Mouse (Mus musculus) neural tube, embryonic 11.5 days (tissue): ENCODE results near the gene Rab11fip4. TPM values are rescaled to one million over a fixed set of nuclear protein-coding genes. Genes with fewer than 3 reads are reported as not detected.

ENCODE experiments used
- ATAC-seq: fragments of 200-750 bp; cut with Nextera tagmentation; 2 replicates; pipeline ENCODE4 v1.8.0; 2017; ENCODE audit warnings: moderate number of reproducible peaks, mild to moderate bottlenecking, moderate TSS enrichment, moderate library complexity; ENCODE audit not compliant: insufficient read depth, low FRiP score, low TSS enrichment
- DNase-seq: peaks from one replicate; pipeline ENCODE4 v3.0.0-alpha.2; 2015; ENCODE audit warnings: low spot score
- H3K27ac ChIP-seq: fragments of 300-500 bp; sonication (generic); 2 replicates; pipeline ENCODE4 v1.5.1; 2014; ENCODE audit warnings: low read depth, mild to moderate bottlenecking, low read length
- H3K27me3 ChIP-seq: fragments of 300-500 bp; sonication (generic); 2 replicates; pipeline ENCODE4 v1.6.1; 2014; ENCODE audit warnings: mild to moderate bottlenecking, low read length, mixed read lengths; ENCODE audit not compliant: control insufficient read depth, insufficient read depth
- H3K36me3 ChIP-seq: fragments of 300-500 bp; sonication (generic); 2 replicates; pipeline ENCODE4 v1.6.1; 2014; ENCODE audit warnings: mild to moderate bottlenecking, low read length, moderate library complexity, mixed read lengths; ENCODE audit not compliant: control insufficient read depth, insufficient read depth
- H3K4me1 ChIP-seq: fragments of 300-500 bp; sonication (generic); 2 replicates; pipeline ENCODE4 v1.6.1; 2014; ENCODE audit warnings: low read length, mixed read lengths; ENCODE audit not compliant: control insufficient read depth, insufficient read depth
- H3K4me2 ChIP-seq: fragments of 300-500 bp; sonication (generic); 2 replicates; pipeline ENCODE4 v1.6.1; 2014; ENCODE audit warnings: low read depth, mild to moderate bottlenecking, moderate library complexity
- H3K4me3 ChIP-seq: fragments of 300-500 bp; sonication (generic); 2 replicates; pipeline ENCODE4 v1.5.1; 2014; ENCODE audit warnings: low read depth, low read length
- H3K9ac ChIP-seq: fragments of 300-500 bp; sonication (generic); 2 replicates; pipeline ENCODE4 v1.6.1; 2014; ENCODE audit warnings: mild to moderate bottlenecking, low read length
- H3K9me3 ChIP-seq: fragments of 300-500 bp; sonication (generic); 2 replicates; pipeline ENCODE4 v1.6.1; 2016; ENCODE audit warnings: low read length; ENCODE audit not compliant: control insufficient read depth
- WGBS: fragments of 180-500 bp; shearing (Covaris S2); extraction: QIAGEN DNeasy Blood & Tissue Kit; methylation state at CpG from one replicate; pipeline ENCODE4 v1.1.7; 2014; 5-methylcytosine and 5-hydroxymethylcytosine counted together
- polyA plus RNA-seq: library from polyadenylated mRNA; unstranded; fragments of >200 nt; fragmentation: Nextera tagmentation; extraction: Ambion mirVana; gene quantifications from 2 replicates; pipeline ENCODE4 v1.2.1, GENCODE M21; 2014

The Rab11fip4 gene
- polyA plus RNA-seq, 1 experiment from 2014 or later: 15.2 TPM

- no peak overlapping the region for H3K4me3 ChIP-seq
- DNase-seq (no peak), ATAC-seq (no peak)
- H3K27me3 ChIP-seq: no peaks in the 10 kb centered on the region
- H3K4me2 ChIP-seq: no peak overlapping the region
- no peaks in the 10 kb centered on the region for H3K9me3 ChIP-seq
- no peak overlapping the region for H3K9ac ChIP-seq
- H3K27ac ChIP-seq: no peak overlapping the region
- no peaks in the 10 kb centered on the region for H3K4me1 ChIP-seq
- H3K36me3 ChIP-seq: no peaks in the 10 kb centered on the region; the same call in 1 of the 2 replicates
- 96% methylated on average over 7 of the region's 7 CpGs for WGBS
These were observed 83.6 kb downstream of the Rab11fip4 start for GRCm38 (mm10) chr11:79674632-79675031.

- Histone ChIP-seq H3K4me3 (no peak overlapping the region), H3K27ac (no peak overlapping the region), H3K36me3 (no peaks in the 10 kb centered on the region; the same call in 1 of the 2 replicates), H3K9ac (no peak overlapping the region), H3K4me2 (no peak overlapping the region), H3K4me1 (no peaks in the 10 kb centered on the region), H3K27me3 (no peaks in the 10 kb centered on the region), H3K9me3 (no peaks in the 10 kb centered on the region)
- ATAC-seq (no peak), DNase-seq (no peak)
- WGBS: 74% methylated on average over 12 of the region's 12 CpGs
These were observed 84.3 kb downstream of the Rab11fip4 start for GRCm38 (mm10) chr11:79675285-79675684.

GRCm38 (mm10) chr11:79675994-79676393 lies 85.0 kb downstream of the Rab11fip4 start:
- DNase-seq: no peak
- no peaks in the 10 kb centered on the region for H3K27me3 ChIP-seq
- H3K4me1 ChIP-seq: no peaks in the 10 kb centered on the region
- H3K36me3 ChIP-seq: no peaks in the 10 kb centered on the region; the same call in none of the 2 replicates
- H3K9ac ChIP-seq: no peak overlapping the region
- ATAC-seq: no peak
- H3K4me2 ChIP-seq: no peak overlapping the region
- no peaks in the 10 kb centered on the region for H3K9me3 ChIP-seq
- no peak overlapping the region for H3K27ac ChIP-seq
- H3K4me3 ChIP-seq: no peak overlapping the region
- 86% methylated on average over 6 of the region's 6 CpGs for WGBS

GRCm38 (mm10) chr11:79676483-79676967 lies 85.5 kb downstream of the Rab11fip4 start:
- no peak for DNase-seq
- no peak for ATAC-seq
- H3K9ac ChIP-seq: no peak overlapping the region
- no peaks in the 10 kb centered on the region for H3K27me3 ChIP-seq
- H3K9me3 ChIP-seq: no peaks in the 10 kb centered on the region
- 86% methylated on average over 2 of the region's 2 CpGs for WGBS
- no peak overlapping the region for H3K4me2 ChIP-seq
- H3K4me3 ChIP-seq: no peak overlapping the region
- no peak overlapping the region for H3K27ac ChIP-seq
- no peaks in the 10 kb centered on the region for H3K4me1 ChIP-seq
- no peaks in the 10 kb centered on the region; the same call in none of the 2 replicates for H3K36me3 ChIP-seq

- DNase-seq (no peak), ATAC-seq (no peak)
- Histone ChIP-seq H3K4me1 (no peaks in the 10 kb centered on the region), H3K27me3 (no peaks in the 10 kb centered on the region), H3K36me3 (no peaks in the 10 kb centered on the region; the same call in none of the 2 replicates), H3K9me3 (no peaks in the 10 kb centered on the region), H3K4me3 (no peak overlapping the region), H3K9ac (no peak overlapping the region), H3K27ac (no peak overlapping the region), H3K4me2 (no peak overlapping the region)
- WGBS: 88% methylated on average over 9 of the region's 9 CpGs
These were observed 86.4 kb downstream of the Rab11fip4 start for GRCm38 (mm10) chr11:79677402-79677801.

- Histone ChIP-seq H3K9ac (no peak overlapping the region), H3K27ac (no peak overlapping the region), H3K27me3 (no peaks in the 10 kb centered on the region), H3K4me2 (no peak overlapping the region), H3K36me3 (no peaks in the 10 kb centered on the region; the same call in none of the 2 replicates), H3K4me1 (no peaks in the 10 kb centered on the region), H3K4me3 (no peak overlapping the region), H3K9me3 (no peaks in the 10 kb centered on the region)
- ATAC-seq (no peak), DNase-seq (no peak)
- 93% methylated on average over 20 of the region's 20 CpGs for WGBS
These were observed 87.5 kb downstream of the Rab11fip4 start for GRCm38 (mm10) chr11:79678363-79679153.

GRCm38 (mm10) chr11:79679929-79680328 lies 88.9 kb downstream of the Rab11fip4 start:
- ATAC-seq: no peak
- H3K27me3 ChIP-seq: no peaks in the 10 kb centered on the region
- H3K27ac ChIP-seq: no peak overlapping the region
- H3K4me2 ChIP-seq: no peak overlapping the region
- H3K9me3 ChIP-seq: no peaks in the 10 kb centered on the region
- no peaks in the 10 kb centered on the region; the same call in 1 of the 2 replicates for H3K36me3 ChIP-seq
- no peak for DNase-seq
- no peak overlapping the region for H3K4me3 ChIP-seq
- H3K4me1 ChIP-seq: no peaks in the 10 kb centered on the region
- 85% methylated on average over 5 of the region's 5 CpGs for WGBS
- H3K9ac ChIP-seq: no peak overlapping the region

- no peaks in the 10 kb centered on the region for H3K4me1 ChIP-seq
- no peak overlapping the region for H3K9ac ChIP-seq
- no peaks in the 10 kb centered on the region for H3K9me3 ChIP-seq
- ATAC-seq (no peak), DNase-seq (no peak)
- no peak overlapping the region for H3K4me3 ChIP-seq
- no peaks in the 10 kb centered on the region; the same call in 1 of the 2 replicates for H3K36me3 ChIP-seq
- WGBS: 94% methylated on average over 11 of the region's 11 CpGs
- H3K27ac ChIP-seq: no peak overlapping the region
- no peaks in the 10 kb centered on the region for H3K27me3 ChIP-seq
- H3K4me2 ChIP-seq: no peak overlapping the region
These were observed 89.5 kb downstream of the Rab11fip4 start for GRCm38 (mm10) chr11:79680559-79680958.

GRCm38 (mm10) chr11:79681182-79681581 lies 90.2 kb downstream of the Rab11fip4 start:
- ATAC-seq (no peak), DNase-seq (no peak)
- H3K27me3 ChIP-seq: no peaks in the 10 kb centered on the region
- H3K27ac ChIP-seq: no peak overlapping the region
- H3K4me1 ChIP-seq: no peaks in the 10 kb centered on the region
- no peak overlapping the region for H3K4me2 ChIP-seq
- no peak overlapping the region for H3K4me3 ChIP-seq
- 86% methylated on average over 5 of the region's 5 CpGs for WGBS
- H3K9me3 ChIP-seq: no peaks in the 10 kb centered on the region
- H3K36me3 ChIP-seq: no peaks in the 10 kb centered on the region; the same call in 1 of the 2 replicates
- no peak overlapping the region for H3K9ac ChIP-seq
